Mouse (Mus musculus) neural tube, embryonic 13.5 days (tissue): ENCODE measurements at regions not wholly inside any gene's neighbourhood (a gene's known extent, or its start where the extent isn't known, plus 50 kb on each side); places are given as distances from the start of the nearest gene placed in this dataset.

Source experiments
- ATAC-seq: fragments of 200-750 bp; cut with Nextera tagmentation; 2 replicates; pipeline ENCODE4 v1.8.0; 2017; ENCODE audit warnings: low read depth, mild to moderate bottlenecking, moderate TSS enrichment, moderate library complexity
- H3K27ac ChIP-seq: fragments of 300-500 bp; sonication (generic); replicated peaks from 2 replicates; pipeline ENCODE4 v1.5.1; 2015; ENCODE audit warnings: moderate library complexity, mild to moderate bottlenecking, inconsistent platforms
- H3K27me3 ChIP-seq: fragments of 300-500 bp; sonication (generic); 2 replicates; pipeline ENCODE4 v1.6.1; 2015; ENCODE audit warnings: mild to moderate bottlenecking, inconsistent platforms
- H3K36me3 ChIP-seq: fragments of 300-500 bp; sonication (generic); 2 replicates; pipeline ENCODE4 v1.6.1; 2015; ENCODE audit warnings: mild to moderate bottlenecking, inconsistent platforms
- H3K4me1 ChIP-seq: fragments of 300-500 bp; sonication (generic); replicated peaks from 2 replicates; pipeline ENCODE4 v1.6.1; 2015; ENCODE audit warnings: inconsistent platforms
- H3K4me2 ChIP-seq: fragments of 300-500 bp; sonication (generic); 2 replicates; pipeline ENCODE4 v1.6.1; 2015; ENCODE audit warnings: inconsistent platforms, mild to moderate bottlenecking, moderate library complexity
- H3K4me3 ChIP-seq: fragments of 300-500 bp; sonication (generic); 2 replicates; pipeline ENCODE4 v1.5.1; 2015; ENCODE audit warnings: mild to moderate bottlenecking, inconsistent platforms
- H3K9ac ChIP-seq: fragments of 300-500 bp; sonication (generic); 2 replicates; pipeline ENCODE4 v1.6.1; 2015; ENCODE audit warnings: moderate library complexity, mild to moderate bottlenecking, inconsistent platforms
- H3K9me3 ChIP-seq: fragments of 300-500 bp; sonication (generic); 2 replicates; pipeline ENCODE4 v1.6.1; 2016; ENCODE audit warnings: inconsistent platforms
- WGBS: fragments of 180-500 bp; shearing (Covaris S2); methylation state at CpG from one replicate; pipeline ENCODE4 v1.1.7; 2015; 5-methylcytosine and 5-hydroxymethylcytosine counted together

- 95% methylated on average over 3 of the region's 3 CpGs for WGBS
- Histone ChIP-seq H3K9ac (no peak overlapping the region), H3K36me3 (no peaks in the 10 kb centered on the region), H3K27me3 (no peaks in the 10 kb centered on the region), H3K4me3 (no peak overlapping the region), H3K4me2 (no peak overlapping the region), H3K27ac (no peak overlapping the region), H3K9me3 (no peaks in the 10 kb centered on the region), H3K4me1 (no peaks in the 10 kb centered on the region)
- no peak for ATAC-seq
These were observed 153.8 kb downstream of the Lmbrd1 start for GRCm38 (mm10) chr1:24832246-24832645.

- no peaks in the 10 kb centered on the region for H3K36me3 ChIP-seq
- ATAC-seq: no peak
- no peak overlapping the region for H3K4me3 ChIP-seq
- no peak overlapping the region for H3K9ac ChIP-seq
- WGBS: 85% methylated on average over 7 of the region's 7 CpGs
- no peaks in the 10 kb centered on the region for H3K9me3 ChIP-seq
- no peak overlapping the region for H3K27ac ChIP-seq
- H3K4me1 ChIP-seq: peaks cover 6% of the 10 kb centered on the region; the same call in 1 of the 2 replicates
- no peak overlapping the region for H3K4me2 ChIP-seq
- H3K27me3 ChIP-seq: no peaks in the 10 kb centered on the region
These were observed 188.4 kb downstream of the Lmbrd1 start for GRCm38 (mm10) chr1:24866877-24867276.

GRCm38 (mm10) chr1:24869772-24870171 is 191.3 kb downstream of the Lmbrd1 start:
- H3K9ac ChIP-seq: peak overlapping the region; percentile 42; the same call in 1 of the 2 replicates
- no peaks in the 10 kb centered on the region for H3K9me3 ChIP-seq
- H3K36me3 ChIP-seq: no peaks in the 10 kb centered on the region
- peaks cover 6% of the 10 kb centered on the region; the same call in 1 of the 2 replicates for H3K4me1 ChIP-seq
- peak; percentile 84 for ATAC-seq
- no peaks in the 10 kb centered on the region for H3K27me3 ChIP-seq
- H3K4me3 ChIP-seq: peak overlapping the region; percentile 26
- peak overlapping the region; percentile 47 for H3K4me2 ChIP-seq
- H3K27ac ChIP-seq: peak overlapping the region; percentile 38
- 30% methylated on average over 12 of the region's 12 CpGs for WGBS

GRCm38 (mm10) chr1:24870685-24871417 is 192.4 kb downstream of the Lmbrd1 start:
- no peak overlapping the region for H3K27ac ChIP-seq
- H3K27me3 ChIP-seq: no peaks in the 10 kb centered on the region
- peak; percentile 65; the same call in 1 of the 2 replicates for ATAC-seq
- H3K9me3 ChIP-seq: no peaks in the 10 kb centered on the region
- peaks cover 6% of the 10 kb centered on the region; the same call in 1 of the 2 replicates for H3K4me1 ChIP-seq
- no peak overlapping the region for H3K4me2 ChIP-seq
- WGBS: 62% methylated on average over 7 of the region's 7 CpGs
- no peaks in the 10 kb centered on the region for H3K36me3 ChIP-seq
- H3K9ac ChIP-seq: no peak overlapping the region
- H3K4me3 ChIP-seq: no peak overlapping the region

GRCm38 (mm10) chr1:24877014-24877413 is 198.6 kb downstream of the Lmbrd1 start:
- no peak for ATAC-seq
- Histone ChIP-seq H3K4me3 (no peak overlapping the region), H3K4me2 (no peak overlapping the region), H3K4me1 (no peaks in the 10 kb centered on the region), H3K36me3 (no peaks in the 10 kb centered on the region), H3K9me3 (no peaks in the 10 kb centered on the region), H3K9ac (no peak overlapping the region), H3K27ac (no peak overlapping the region), H3K27me3 (no peaks in the 10 kb centered on the region)

GRCm38 (mm10) chr1:24883638-24884037 is 205.2 kb downstream of the Lmbrd1 start:
- ATAC-seq: no peak

GRCm38 (mm10) chr1:24901278-24901677 is 222.8 kb downstream of the Lmbrd1 start:
- Histone ChIP-seq H3K9me3 (no peaks in the 10 kb centered on the region), H3K4me3 (no peak overlapping the region), H3K27ac (no peak overlapping the region), H3K36me3 (no peaks in the 10 kb centered on the region), H3K4me1 (no peaks in the 10 kb centered on the region), H3K4me2 (no peak overlapping the region), H3K27me3 (no peaks in the 10 kb centered on the region), H3K9ac (no peak overlapping the region)
- WGBS: 35% methylated on average over 2 of the region's 2 CpGs
- no peak for ATAC-seq

More at GRCm38 (mm10) chr1:24883638-24884037, 205.2 kb downstream of the Lmbrd1 start:
- Histone ChIP-seq H3K4me1 (no peaks in the 10 kb centered on the region), H3K27me3 (no peaks in the 10 kb centered on the region), H3K27ac (no peak overlapping the region), H3K4me2 (no peak overlapping the region), H3K9ac (no peak overlapping the region), H3K4me3 (no peak overlapping the region), H3K36me3 (no peaks in the 10 kb centered on the region), H3K9me3 (no peaks in the 10 kb centered on the region)

- Histone ChIP-seq H3K36me3 (no peaks in the 10 kb centered on the region), H3K27ac (no peak overlapping the region), H3K9me3 (no peaks in the 10 kb centered on the region), H3K4me2 (no peak overlapping the region), H3K4me1 (no peaks in the 10 kb centered on the region), H3K27me3 (no peaks in the 10 kb centered on the region), H3K4me3 (no peak overlapping the region), H3K9ac (no peak overlapping the region)
- ATAC-seq: no peak
- WGBS: 57% methylated on average over 3 of the region's 3 CpGs
These were observed 260.2 kb downstream of the Lmbrd1 start for GRCm38 (mm10) chr1:24938303-24939263.

GRCm38 (mm10) chr1:24942757-24943296 is 264.4 kb downstream of the Lmbrd1 start:
- no peaks in the 10 kb centered on the region for H3K36me3 ChIP-seq
- peak; percentile 85 for ATAC-seq
- no peak overlapping the region for H3K4me3 ChIP-seq
- H3K9ac ChIP-seq: no peak overlapping the region
- 47% methylated on average over 8 of the region's 8 CpGs for WGBS
- no peaks in the 10 kb centered on the region for H3K9me3 ChIP-seq
- no peak overlapping the region for H3K27ac ChIP-seq
- H3K4me1 ChIP-seq: no peaks in the 10 kb centered on the region
- no peak overlapping the region for H3K4me2 ChIP-seq
- no peaks in the 10 kb centered on the region for H3K27me3 ChIP-seq

GRCm38 (mm10) chr1:24943451-24943850 is 265.0 kb downstream of the Lmbrd1 start:
- Histone ChIP-seq H3K4me2 (no peak overlapping the region), H3K9me3 (no peaks in the 10 kb centered on the region), H3K27ac (peak overlapping the region; percentile 57), H3K4me1 (no peaks in the 10 kb centered on the region), H3K4me3 (no peak overlapping the region), H3K27me3 (no peaks in the 10 kb centered on the region), H3K9ac (no peak overlapping the region), H3K36me3 (no peaks in the 10 kb centered on the region)
- 17% methylated on average over 2 of the region's 2 CpGs for WGBS
- ATAC-seq: peak; percentile 32; the same call in 1 of the 2 replicates

GRCm38 (mm10) chr1:24972681-24973080 is 294.3 kb downstream of the Lmbrd1 start:
- 81% methylated on average over 2 of the region's 2 CpGs for WGBS
- Histone ChIP-seq H3K36me3 (no peaks in the 10 kb centered on the region), H3K4me3 (no peak overlapping the region), H3K9me3 (no peaks in the 10 kb centered on the region), H3K27ac (no peak overlapping the region), H3K27me3 (no peaks in the 10 kb centered on the region), H3K4me2 (no peak overlapping the region), H3K4me1 (no peaks in the 10 kb centered on the region), H3K9ac (no peak overlapping the region)
- ATAC-seq: no peak
